Mouse (Mus musculus) c-Kit-positive CD71-negative TER-119-negative erythroid progenitor cells, embryonic 14.5 days (primary cell): ENCODE results near the gene Mrrf.

ENCODE experiments used
- DNase-seq: peaks from one replicate; pipeline ENCODE4 v3.0.0-alpha.2; 2013; ENCODE audit warnings: low read depth

Gene Mrrf

GRCm38 (mm10) chr2:36230967-36231366 is 94.8 kb downstream of the Mrrf start:
- no peak for DNase-seq

DNA sequence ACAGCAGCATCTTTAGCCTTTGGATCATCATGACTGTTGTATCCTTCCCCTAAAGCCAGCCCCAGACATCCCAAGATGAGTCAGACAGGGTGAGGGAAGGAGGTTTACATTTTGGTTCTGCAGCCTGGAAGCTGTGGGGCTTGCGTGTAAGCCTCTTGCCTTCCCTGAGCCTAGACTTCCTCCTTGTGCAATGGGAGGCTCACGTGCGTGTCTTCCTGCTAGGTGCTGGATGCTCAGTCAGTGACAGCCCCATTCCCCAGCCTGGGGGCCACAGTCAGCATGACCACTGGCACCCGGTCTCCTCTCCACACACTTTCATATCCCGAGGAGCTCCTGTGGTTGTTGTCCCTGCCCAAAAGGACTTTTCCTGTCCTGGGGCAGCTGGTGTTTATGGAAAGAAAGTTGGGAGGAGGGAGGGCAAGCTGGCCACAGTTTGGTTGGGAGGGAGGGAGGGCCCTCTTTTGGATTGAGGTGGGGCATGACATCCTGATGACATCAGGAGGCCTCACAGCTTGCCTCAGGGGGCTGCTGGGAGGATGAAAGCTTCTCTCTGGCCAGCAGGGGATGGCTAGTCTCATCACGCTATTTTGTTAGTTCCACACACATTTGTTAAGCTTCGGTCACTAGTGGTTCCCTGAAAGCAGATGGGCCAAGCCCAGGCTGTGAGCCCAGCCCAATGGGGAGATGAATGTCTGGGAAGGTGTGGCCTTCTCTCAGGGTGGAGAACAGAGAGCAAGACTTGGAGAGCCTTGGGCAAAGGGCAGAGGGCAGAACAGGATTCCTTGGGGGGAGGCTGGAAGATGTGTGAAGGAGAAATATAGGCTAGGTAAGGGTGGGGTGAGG is 98.6 kb downstream of the Mrrf start:
- no peak for DNase-seq

DNA sequence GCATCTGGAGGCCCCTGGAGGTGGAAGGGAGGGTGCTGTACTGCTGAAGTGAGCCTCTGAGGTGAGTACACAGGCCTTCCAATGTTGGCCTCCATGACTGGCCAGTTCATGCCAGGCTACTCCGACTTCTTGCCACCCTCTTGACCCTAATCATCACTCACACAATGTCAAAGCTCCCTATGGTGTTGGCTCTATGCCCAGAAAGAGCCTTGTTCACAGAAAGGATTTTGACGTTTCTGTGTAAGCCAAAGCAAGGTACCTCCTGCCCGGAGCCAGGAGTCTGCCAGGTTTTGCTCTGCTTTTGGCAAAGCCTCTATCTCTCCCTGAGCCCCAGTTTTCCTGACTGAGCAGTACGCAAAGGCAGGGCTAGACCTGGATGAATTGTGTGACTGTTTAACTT is 99.7 kb downstream of the Mrrf start:
- DNase-seq = no peak

DNA sequence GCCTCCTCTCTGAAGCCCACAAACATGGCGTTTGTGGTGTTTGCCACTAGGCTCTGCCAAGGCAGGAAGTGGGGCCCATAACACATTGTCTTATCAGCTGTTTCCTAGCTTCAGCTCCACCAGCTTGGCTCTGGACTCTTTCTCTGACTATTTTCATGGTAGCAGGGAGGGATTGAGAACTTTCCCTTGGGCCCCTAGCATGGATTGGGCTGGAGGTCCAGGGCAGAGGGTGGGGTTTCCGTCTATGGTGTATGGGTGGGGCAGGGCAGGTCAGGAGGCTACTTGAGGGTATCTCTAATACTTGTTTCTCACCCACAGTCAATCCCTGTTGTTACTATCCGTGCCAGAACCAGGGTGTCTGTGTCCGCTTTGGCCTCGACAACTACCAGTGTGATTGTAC is 100.7 kb downstream of the Mrrf start:
- no peak for DNase-seq

- no peak for DNase-seq
Measured at GRCm38 (mm10) chr2:36237557-36237956, 101.4 kb downstream of the Mrrf start.

DNA sequence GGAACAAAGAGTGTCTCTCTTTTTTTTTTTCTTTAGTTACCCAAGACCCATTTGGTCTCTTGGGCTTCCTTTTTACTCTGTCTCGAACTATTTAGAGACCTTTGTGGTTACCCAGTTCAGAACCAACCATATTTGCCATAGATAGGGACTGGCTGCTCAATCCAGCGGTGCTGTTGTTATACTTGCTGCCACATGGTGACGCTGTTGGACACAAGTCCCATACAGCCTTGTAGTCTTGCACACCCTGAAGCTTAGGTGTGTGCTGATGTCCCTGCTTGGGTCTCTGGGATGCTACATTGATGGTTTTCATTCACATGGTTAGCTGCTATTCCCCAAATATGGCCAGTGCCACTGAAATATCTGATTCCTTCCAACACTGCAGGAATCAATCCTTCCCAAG is 102.3 kb downstream of the Mrrf start:
- no peak for DNase-seq

DNA sequence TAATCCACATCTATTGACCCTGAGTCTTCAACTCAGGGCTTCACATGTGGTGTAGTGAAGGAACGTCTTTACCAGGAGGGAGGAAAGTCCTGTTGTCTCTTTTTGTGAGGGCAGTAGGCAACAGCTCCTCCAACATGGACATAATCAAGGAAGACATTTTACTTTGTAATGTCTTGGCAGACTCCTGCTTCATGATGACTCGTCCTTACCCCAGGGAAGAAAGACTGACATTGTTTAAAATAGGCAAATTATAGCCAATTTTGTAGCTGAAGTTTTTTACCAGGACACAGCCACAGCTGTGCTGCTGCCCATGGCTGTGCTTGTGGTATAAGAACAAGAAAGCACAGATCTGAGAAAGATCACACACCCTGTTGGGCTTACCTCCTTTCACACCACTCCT is 102.8 kb downstream of the Mrrf start:
- DNase-seq = no peak
